Mouse (Mus musculus) layer of hippocampus, adult 2 months (tissue): ENCODE measurements at regions not wholly inside any gene's neighbourhood (a gene's known extent, or its start where the extent isn't known, plus 50 kb on each side); places are given as distances from the start of the nearest gene placed in this dataset.
A peak's percentile ranks its signal among the peaks of the same experiment; 100 is the strongest.

Experiments used
- DNase-seq, 2 experiments: peaks; one replicate each; pipeline ENCODE4 v3.0.0; 2022; ENCODE audit warnings: low spot score in 2 of 2
- H3K27ac ChIP-seq: fragments of 200-600 bp; 2 replicates; pipeline ENCODE4 v1.8.1; 2022
- H3K4me3 ChIP-seq: fragments of 200-600 bp; 2 replicates; pipeline ENCODE4 v1.8.1; 2022; ENCODE audit warnings: mild to moderate bottlenecking
- CTCF ChIP-seq: fragments of 200-600 bp; conservative IDR thresholded peaks from 2 replicates; pipeline ENCODE4 v1.8.1; 2022; ENCODE audit warnings: antibody characterized with exemption, mild to moderate bottlenecking, moderate library complexity

DNA sequence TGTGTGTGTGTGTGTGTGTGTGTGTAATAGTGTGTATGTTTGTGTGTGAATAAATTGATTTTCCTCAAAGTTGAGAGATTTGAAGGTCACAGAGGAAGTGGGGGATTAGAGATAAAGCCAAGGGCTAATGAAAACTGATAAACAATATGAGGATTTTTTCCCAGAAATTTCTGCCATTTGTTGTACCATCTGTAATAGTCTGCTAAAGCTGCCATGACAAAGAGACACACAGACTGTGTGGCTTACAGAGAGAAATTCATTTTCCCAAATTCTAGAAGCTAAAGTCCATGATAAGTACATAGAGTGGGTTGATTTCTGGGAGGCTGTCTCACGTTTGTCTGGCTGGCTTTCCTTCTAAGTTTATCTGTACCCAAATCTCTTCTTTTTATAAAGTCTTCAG is 259.6 kb downstream of the Ndufa4 start:
- Histone ChIP-seq H3K27ac (peak overlapping the region; percentile 36; the same call in 1 of the 2 replicates), H3K4me3 (no peak overlapping the region)
- no peak for TF ChIP-seq CTCF
- DNase-seq = peak; percentile 27 to 33

DNA sequence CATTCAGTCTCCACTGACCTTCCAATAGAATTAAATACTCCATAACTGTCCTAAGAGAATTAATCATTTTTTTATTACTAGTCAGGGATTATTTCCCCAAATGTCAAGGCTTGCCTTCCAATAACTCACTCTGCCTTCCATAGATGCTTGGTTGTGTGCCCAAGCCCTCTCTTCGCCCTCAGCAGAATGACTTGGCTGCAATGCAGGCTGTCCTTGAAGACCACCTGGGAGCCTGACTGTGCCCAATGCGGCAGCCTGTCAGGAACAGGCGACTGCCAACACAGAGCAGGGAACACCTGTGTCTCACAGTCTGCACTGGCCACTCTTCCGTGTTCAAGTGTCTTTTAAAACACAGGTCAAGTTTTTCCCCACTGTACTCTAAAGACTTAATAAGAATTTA is 294.0 kb downstream of the Ndufa4 start:
- DNase-seq = no peak
- no peak overlapping the region for H3K4me3 ChIP-seq

DNA sequence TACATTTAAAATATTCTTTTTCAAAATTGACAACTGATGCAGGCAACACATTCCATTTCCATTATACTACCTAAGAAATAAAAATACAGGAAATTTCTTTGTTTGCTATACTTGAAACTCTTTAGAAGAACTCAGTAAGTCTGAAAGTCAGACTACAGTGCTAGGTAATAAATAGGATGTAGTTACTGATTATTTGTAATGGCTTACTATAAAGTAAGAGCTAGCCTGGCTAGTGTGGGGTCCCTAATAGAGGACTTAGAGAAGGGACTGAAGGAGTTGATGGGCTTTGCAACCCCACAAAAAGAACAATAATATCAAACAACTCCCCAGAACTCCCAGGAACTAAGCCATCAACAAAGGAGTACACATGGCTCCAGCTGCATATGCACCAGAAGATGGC is 299.1 kb downstream of the Ndufa4 start:
- TF ChIP-seq CTCF = no peak

More for the DNA sequence above, 294.0 kb downstream of the Ndufa4 start:
- TF ChIP-seq CTCF = no peak
- H3K27ac ChIP-seq = no peak overlapping the region

DNA sequence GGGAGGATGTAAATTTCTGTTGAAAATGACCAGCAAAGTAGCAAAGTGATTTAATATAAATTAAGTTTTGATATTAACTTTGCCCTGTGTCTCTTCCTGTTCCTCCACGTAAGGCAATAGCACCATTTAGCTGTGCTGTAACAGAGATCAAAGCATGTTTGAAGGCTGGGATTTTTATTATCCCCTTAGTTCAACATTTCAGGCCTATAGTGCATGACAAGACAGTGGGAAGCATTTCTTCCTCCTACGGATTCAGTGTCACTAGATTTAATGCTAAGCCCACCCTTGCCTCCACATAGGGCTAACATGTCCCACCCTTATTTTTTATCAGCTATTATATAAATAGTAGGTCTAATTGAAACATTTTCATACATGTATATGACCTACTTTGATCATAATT is 299.6 kb downstream of the Ndufa4 start:
- Histone ChIP-seq H3K27ac (no peak overlapping the region), H3K4me3 (no peak overlapping the region)
- DNase-seq = no peak
- TF ChIP-seq CTCF = no peak

More for the DNA sequence above, 299.1 kb downstream of the Ndufa4 start:
- no peak for DNase-seq
- H3K4me3 ChIP-seq = no peak overlapping the region
- no peak overlapping the region for H3K27ac ChIP-seq

DNA sequence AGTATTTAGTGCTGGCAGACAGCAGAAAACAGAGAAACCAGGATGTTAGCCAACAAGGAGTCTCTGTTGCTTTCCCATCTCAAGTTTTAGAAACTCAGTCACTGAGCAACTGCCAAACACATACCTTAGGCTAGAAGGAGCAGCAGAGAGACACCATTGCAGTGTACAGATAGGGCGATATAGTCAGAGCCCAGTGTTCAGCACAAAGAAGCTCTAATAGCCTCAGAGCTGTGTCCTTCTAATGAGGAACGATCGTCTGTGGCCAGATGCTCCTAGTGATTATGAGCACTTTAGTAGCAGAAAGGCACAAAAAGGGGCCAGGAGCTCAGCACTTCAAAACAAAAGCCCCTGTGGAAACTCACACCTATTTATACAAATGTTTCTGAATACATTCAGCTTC is 301.2 kb downstream of the Ndufa4 start:
- no peak for TF ChIP-seq CTCF
- no peak for DNase-seq
- no peak overlapping the region for H3K4me3 ChIP-seq
- no peak overlapping the region for H3K27ac ChIP-seq

DNA sequence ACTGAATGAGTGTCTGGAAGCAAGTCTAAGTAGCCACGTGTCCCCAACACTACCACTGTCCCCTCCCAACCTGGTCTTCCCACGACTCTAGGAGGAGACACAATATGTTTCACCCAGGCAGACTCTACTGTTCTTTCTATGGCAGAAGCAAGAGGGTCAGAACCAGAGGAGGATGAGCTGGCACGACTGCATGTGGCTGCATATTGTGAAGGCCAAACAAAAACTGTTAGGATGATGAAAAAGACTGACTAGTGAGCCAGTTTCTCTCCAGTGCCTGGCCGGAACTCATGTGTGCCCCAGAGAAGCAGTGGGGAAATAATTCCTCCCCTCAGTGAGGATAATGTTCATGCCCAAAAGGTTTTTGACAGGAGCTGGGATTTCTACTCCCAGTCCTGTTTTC is 301.8 kb downstream of the Ndufa4 start:
- Histone ChIP-seq H3K27ac (no peak overlapping the region), H3K4me3 (no peak overlapping the region)
- no peak for DNase-seq
- no peak for TF ChIP-seq CTCF

DNA sequence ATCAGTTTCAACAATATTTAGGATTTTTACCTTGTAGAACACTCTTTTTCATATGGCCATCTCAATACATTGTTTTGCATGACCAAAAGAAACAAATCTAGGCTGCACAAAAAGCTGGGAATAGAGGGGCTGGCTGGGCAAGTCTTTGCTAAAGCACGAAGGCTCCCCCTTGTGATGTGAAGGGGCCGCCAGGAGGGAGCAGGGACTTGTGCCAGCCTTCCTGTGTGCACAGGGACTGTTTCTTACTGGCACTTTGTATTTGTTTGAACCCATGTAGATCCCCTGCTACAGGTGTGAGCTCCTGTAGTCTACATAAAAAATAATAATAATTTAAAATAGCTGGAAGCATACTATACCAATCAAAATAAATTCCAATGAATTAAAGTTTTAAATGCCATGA is 312.4 kb downstream of the Ndufa4 start:
- H3K4me3 ChIP-seq = no peak overlapping the region
- peak; percentile 54 for TF ChIP-seq CTCF
- H3K27ac ChIP-seq = no peak overlapping the region
- DNase-seq = peak in 1 of 2 experiments; percentile 22

DNA sequence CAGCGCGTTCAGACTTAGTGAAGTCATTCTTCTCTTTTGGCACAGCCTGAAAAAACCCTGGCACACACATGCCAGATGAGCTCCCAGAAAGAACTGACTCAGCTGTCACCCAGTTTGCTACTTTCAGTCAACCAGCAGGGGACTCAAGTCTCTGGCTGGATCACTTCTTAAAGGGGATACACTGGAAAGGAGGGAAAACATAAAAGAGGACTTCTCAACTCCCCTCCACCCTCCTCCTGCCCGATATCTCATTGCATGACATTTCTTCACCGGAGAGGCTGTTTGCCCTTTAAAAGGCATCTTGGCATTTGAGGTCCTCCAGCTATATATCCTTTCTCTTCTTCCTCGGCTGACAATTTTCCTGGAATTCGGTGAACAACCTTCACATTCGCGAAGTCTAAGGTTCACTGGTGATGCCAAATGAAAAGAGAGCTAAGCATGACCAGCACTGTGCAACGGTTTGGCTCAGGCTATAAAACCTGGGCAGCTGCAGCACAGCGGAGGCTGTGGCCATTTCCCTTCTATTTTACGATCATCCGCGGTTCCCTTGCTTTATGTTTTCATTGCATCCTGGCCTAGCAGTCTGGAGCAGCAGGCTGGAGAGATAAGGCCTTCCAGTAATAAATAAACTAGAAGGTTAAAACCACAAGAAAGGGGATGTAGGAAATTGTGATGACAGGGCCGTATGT is 313.6 kb downstream of the Ndufa4 start:
- H3K27ac ChIP-seq = peak overlapping the region; percentile 18; the same call in 1 of the 2 replicates
- peak; percentile 63 for TF ChIP-seq CTCF
- peak overlapping the region; percentile 41 for H3K4me3 ChIP-seq
- peak; percentile 24 to 37 for DNase-seq

DNA sequence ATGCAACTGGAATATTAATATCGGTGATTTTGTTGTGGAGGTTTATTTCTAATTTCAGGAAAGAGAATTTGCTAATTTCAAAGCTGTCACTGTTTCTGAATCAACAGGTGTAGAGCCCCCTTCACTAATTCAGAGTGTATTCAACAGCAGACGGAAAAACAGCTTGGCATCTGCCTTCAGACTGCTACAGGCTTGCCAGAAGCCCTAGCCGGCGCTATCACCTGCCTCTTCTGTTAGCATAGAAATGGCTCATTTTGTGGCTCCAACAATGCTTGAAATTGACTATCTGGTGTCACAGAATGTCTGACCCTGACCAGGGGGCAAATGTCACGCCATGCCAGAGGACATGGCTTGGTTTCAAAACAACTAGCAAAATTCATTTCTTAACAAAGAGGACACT is 331.2 kb downstream of the Ndufa4 start:
- H3K27ac ChIP-seq = no peak overlapping the region
- no peak for TF ChIP-seq CTCF
- DNase-seq = peak; percentile 42 to 60

DNA sequence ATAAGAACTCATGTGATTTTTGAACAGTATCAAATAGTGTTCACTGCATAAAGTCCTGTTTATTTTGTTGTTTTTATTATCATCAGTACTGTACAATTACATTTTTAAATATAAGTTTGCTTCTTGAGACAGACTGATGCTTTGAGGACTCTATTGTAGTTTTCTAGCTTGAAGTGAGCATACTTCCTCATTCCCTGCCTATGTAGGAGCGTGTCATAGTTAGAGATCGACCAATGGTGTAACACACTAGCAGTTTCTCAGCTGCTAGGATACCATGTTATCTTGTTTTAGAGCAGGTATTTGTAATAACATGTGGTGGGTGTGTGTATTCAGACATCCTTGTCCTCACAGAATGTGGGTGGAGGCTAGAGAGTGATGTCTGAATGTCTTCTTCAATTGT is 342.1 kb downstream of the Ndufa4 start:
- no peak for DNase-seq
- no peak overlapping the region for H3K27ac ChIP-seq
- H3K4me3 ChIP-seq = no peak overlapping the region
- TF ChIP-seq CTCF = no peak

More for the DNA sequence above, 331.2 kb downstream of the Ndufa4 start:
- no peak overlapping the region for H3K4me3 ChIP-seq

DNA sequence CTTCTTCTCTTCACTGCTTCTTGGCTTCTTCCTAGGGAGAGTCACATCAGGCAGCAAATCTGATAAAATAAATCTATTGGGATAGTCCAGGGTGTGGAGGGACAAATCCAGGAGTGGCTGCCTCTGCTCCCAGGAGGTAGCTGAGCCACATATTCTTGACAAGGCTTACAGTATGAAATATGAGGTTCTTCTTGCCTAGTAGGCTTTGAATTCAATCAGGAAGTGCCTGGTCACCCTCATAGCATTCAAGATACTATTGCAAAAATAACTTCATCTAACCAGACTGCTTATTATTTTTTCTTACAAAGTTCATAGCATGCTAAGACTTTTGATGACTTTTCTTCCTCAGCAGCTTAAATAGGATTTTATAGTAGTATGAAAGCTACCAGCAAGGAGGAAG is 356.8 kb downstream of the Ndufa4 start:
- DNase-seq = no peak
- TF ChIP-seq CTCF = no peak
- Histone ChIP-seq H3K4me3 (no peak overlapping the region), H3K27ac (no peak overlapping the region)

DNA sequence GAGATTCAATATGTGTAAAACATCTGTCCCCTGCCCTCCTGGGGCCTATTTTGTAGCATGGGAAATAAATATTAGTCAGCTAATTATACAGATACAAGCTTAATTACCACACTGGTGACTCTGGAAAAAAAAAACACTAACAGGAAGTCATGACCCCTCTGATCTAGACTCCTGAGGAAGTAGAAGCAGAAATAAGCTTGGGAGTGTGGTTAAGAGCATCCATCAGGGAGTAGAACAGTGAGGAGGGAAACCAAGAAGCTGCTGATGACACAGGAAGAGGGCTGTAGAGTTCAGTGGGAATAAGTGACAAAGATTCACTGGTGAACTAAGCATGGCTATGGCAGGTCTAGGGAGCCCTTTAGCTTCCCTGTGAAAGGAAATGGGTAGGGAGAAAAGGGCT is 360.0 kb downstream of the Ndufa4 start:
- DNase-seq = no peak
- Histone ChIP-seq H3K4me3 (no peak overlapping the region), H3K27ac (no peak overlapping the region)
- TF ChIP-seq CTCF = no peak

DNA sequence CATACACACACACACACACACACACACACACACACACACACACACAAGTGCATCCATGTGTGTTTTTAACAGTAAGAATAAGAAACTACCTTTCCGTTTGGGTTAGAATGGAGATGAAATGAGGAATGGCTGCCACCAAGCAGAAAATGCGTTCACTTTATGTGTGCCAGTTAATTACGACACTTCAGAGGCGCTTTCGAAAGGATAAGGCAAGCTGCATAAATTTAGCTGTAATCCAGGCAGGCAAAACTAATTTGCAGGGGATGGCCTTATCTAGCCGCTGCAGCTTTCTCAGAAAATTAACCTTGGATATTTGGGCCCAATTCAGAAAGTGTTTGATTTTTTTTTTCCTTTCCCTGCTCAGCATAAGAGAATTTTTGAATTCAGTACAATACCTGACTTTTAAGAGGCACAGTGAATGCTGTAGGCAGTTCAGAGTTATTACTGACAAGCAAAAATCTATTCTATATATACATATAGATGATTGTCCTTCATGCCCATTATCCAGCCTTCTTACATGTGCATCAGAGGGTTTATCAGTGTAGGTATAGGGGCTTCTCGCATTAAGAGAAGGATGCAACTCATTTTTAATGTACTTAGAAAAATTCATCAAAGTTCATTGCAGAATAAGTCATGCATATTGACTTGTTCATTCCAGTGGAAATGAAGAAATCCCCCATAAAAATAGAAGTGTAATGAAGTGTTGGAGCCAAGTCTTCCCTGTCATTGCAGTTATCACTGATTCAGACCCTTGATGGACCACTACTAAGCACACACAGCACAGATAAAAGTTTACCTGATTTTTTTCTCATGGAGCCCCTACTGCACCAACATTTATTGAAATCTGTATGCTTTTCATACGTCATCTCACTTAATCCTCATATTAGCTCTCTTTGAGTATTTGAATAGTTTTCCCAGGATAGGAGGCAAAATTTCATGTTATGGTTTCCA is 372.1 kb downstream of the Ndufa4 start:
- H3K27ac ChIP-seq = no peak overlapping the region
- no peak for TF ChIP-seq CTCF
- no peak overlapping the region for H3K4me3 ChIP-seq
- DNase-seq = no peak
